Mouse (Mus musculus) neural tube, embryonic 12.5 days (tissue): ENCODE results near the gene Dync1li1. TPM values are rescaled to one million over a fixed set of nuclear protein-coding genes. Genes with fewer than 3 reads are reported as not detected.
A peak's percentile ranks its signal among the peaks of the same experiment; 100 is the strongest.
"Not testable (repeated sequence)": the region's sequence is repeated elsewhere in the genome, so short reads cannot be mapped to it uniquely, and the experiment has no call there.

Experiments used
- ATAC-seq: fragments of 200-750 bp; cut with Nextera tagmentation; 2 replicates; pipeline ENCODE4 v1.8.0; 2017; ENCODE audit warnings: low read depth, mild to moderate bottlenecking, moderate TSS enrichment, moderate library complexity; ENCODE audit not compliant: low FRiP score
- H3K27ac ChIP-seq: fragments of 300-500 bp; sonication (generic); 2 replicates; pipeline ENCODE4 v1.5.1; 2016
- H3K27me3 ChIP-seq: fragments of 300-500 bp; sonication (generic); replicated peaks from 2 replicates; pipeline ENCODE4 v1.6.1; 2016; ENCODE audit warnings: mild to moderate bottlenecking
- H3K36me3 ChIP-seq: fragments of 300-500 bp; sonication (generic); 2 replicates; pipeline ENCODE4 v1.6.1; 2016; ENCODE audit warnings: mild to moderate bottlenecking
- H3K4me1 ChIP-seq: fragments of 300-500 bp; sonication (generic); 2 replicates; pipeline ENCODE4 v1.6.1; 2016
- H3K4me2 ChIP-seq: fragments of 300-500 bp; sonication (generic); replicated peaks from 2 replicates; pipeline ENCODE4 v1.6.1; 2016; ENCODE audit warnings: mild to moderate bottlenecking
- H3K4me3 ChIP-seq: fragments of 300-500 bp; sonication (generic); 2 replicates; pipeline ENCODE4 v1.5.1; 2016
- H3K9ac ChIP-seq: fragments of 300-500 bp; sonication (generic); 2 replicates; pipeline ENCODE4 v1.6.1; 2016; ENCODE audit warnings: mild to moderate bottlenecking
- H3K9me3 ChIP-seq: fragments of 300-500 bp; sonication (generic); 2 replicates; pipeline ENCODE4 v1.6.1; 2016; ENCODE audit warnings: mild to moderate bottlenecking
- WGBS: fragments of 180-500 bp; shearing (Covaris S2); methylation state at CpG from one replicate; pipeline ENCODE4 v1.1.7; 2016; 5-methylcytosine and 5-hydroxymethylcytosine counted together
- polyA plus RNA-seq: library from polyadenylated mRNA; unstranded; fragments of >200 nt; fragmentation: Nextera tagmentation; extraction: Ambion mirVana; gene quantifications from 2 replicates; pipeline ENCODE4 v1.2.1, GENCODE M21; 2016

The Dync1li1 gene
- polyA plus RNA-seq, 1 experiment from 2014 or later, result 147 TPM

- Histone ChIP-seq H3K4me1 (no peaks in the 10 kb centered on the region), H3K36me3 (no peaks in the 10 kb centered on the region), H3K27me3 (no peaks in the 10 kb centered on the region), H3K4me2 (no peak overlapping the region), H3K27ac (no peak overlapping the region), H3K9me3 (no peaks in the 10 kb centered on the region), H3K4me3 (no peak overlapping the region), H3K9ac (no peak overlapping the region)
- ATAC-seq, result no peak
- 85% methylated on average over 4 of the region's 4 CpGs for WGBS
These were observed 6.4 kb upstream of the Dync1li1 start for GRCm38 (mm10) chr9:114682193-114682592.

GRCm38 (mm10) chr9:114686245-114686644 is 2.3 kb upstream of the Dync1li1 start:
- 91% methylated on average over 7 of the region's 7 CpGs for WGBS
- H3K4me2 ChIP-seq, result no peak overlapping the region
- no peak overlapping the region for H3K9ac ChIP-seq
- peaks cover 22% of the 10 kb centered on the region for H3K4me1 ChIP-seq
- no peaks in the 10 kb centered on the region for H3K27me3 ChIP-seq
- no peak overlapping the region for H3K27ac ChIP-seq
- H3K4me3 ChIP-seq, result no peak overlapping the region
- H3K36me3 ChIP-seq, result no peaks in the 10 kb centered on the region
- no peaks in the 10 kb centered on the region for H3K9me3 ChIP-seq
- no peak for ATAC-seq

- 80% methylated on average over 13 of the region's 13 CpGs for WGBS
- no peaks in the 10 kb centered on the region for H3K9me3 ChIP-seq
- ATAC-seq, result no peak
- H3K27ac ChIP-seq, result no peak overlapping the region
- peak overlapping the region; percentile 68 for H3K4me3 ChIP-seq
- peaks cover 25% of the 10 kb centered on the region for H3K4me1 ChIP-seq
- no peaks in the 10 kb centered on the region for H3K27me3 ChIP-seq
- peaks cover 6% of the 10 kb centered on the region for H3K36me3 ChIP-seq
- peak overlapping the region; percentile 87 for H3K9ac ChIP-seq
- H3K4me2 ChIP-seq, result peak overlapping the region; percentile 76
These were observed 951 bp upstream of the Dync1li1 start for GRCm38 (mm10) chr9:114687639-114688038.

GRCm38 (mm10) chr9:114688953-114689407 is 390 bp downstream of the Dync1li1 start:
- Histone ChIP-seq H3K27ac (peak overlapping the region; percentile 79), H3K4me3 (peak overlapping the region; percentile 68), H3K9ac (peak overlapping the region; percentile 87), H3K4me1 (peaks cover 25% of the 10 kb centered on the region), H3K4me2 (peak overlapping the region; percentile 76), H3K9me3 (no peaks in the 10 kb centered on the region), H3K36me3 (peaks cover 18% of the 10 kb centered on the region), H3K27me3 (no peaks in the 10 kb centered on the region)
- ATAC-seq, result peak; percentile 81
- WGBS, result under 1% methylated on average over 50 of the region's 50 CpGs

GRCm38 (mm10) chr9:114690119-114690601 is 1.6 kb downstream of the Dync1li1 start:
- peak overlapping the region; percentile 87 for H3K9ac ChIP-seq
- ATAC-seq, result no peak
- H3K4me3 ChIP-seq, result peak overlapping the region; percentile 68
- H3K4me2 ChIP-seq, result peak overlapping the region; percentile 76
- H3K27ac ChIP-seq, result no peak overlapping the region
- no peaks in the 10 kb centered on the region for H3K9me3 ChIP-seq
- H3K4me1 ChIP-seq, result peaks cover 25% of the 10 kb centered on the region
- 6% methylated on average over 10 of the region's 10 CpGs for WGBS
- H3K27me3 ChIP-seq, result no peaks in the 10 kb centered on the region
- peaks cover 28% of the 10 kb centered on the region for H3K36me3 ChIP-seq

- H3K36me3 ChIP-seq, result peaks cover 30% of the 10 kb centered on the region
- H3K9ac ChIP-seq, result no peak overlapping the region
- ATAC-seq, result no peak
- no peak overlapping the region for H3K27ac ChIP-seq
- H3K9me3 ChIP-seq, result no peaks in the 10 kb centered on the region
- H3K27me3 ChIP-seq, result no peaks in the 10 kb centered on the region
- H3K4me3 ChIP-seq, result no peak overlapping the region
- peaks cover 25% of the 10 kb centered on the region for H3K4me1 ChIP-seq
- H3K4me2 ChIP-seq, result peak overlapping the region; percentile 76; the same call in 1 of the 2 replicates
These were observed 2.5 kb downstream of the Dync1li1 start for GRCm38 (mm10) chr9:114691112-114691511.

GRCm38 (mm10) chr9:114695662-114696061 is 7.1 kb downstream of the Dync1li1 start:
- 96% methylated on average over 8 of the region's 8 CpGs for WGBS
- H3K27ac ChIP-seq, H3K4me3 ChIP-seq, ATAC-seq, H3K4me2 ChIP-seq, H3K9me3 ChIP-seq, H3K4me1 ChIP-seq, H3K9ac ChIP-seq, H3K27me3 ChIP-seq: not testable (repeated sequence)
- peaks cover 41% of the 10 kb centered on the region for H3K36me3 ChIP-seq

- no peaks in the 10 kb centered on the region for H3K27me3 ChIP-seq
- H3K9ac ChIP-seq, result no peak overlapping the region
- no peaks in the 10 kb centered on the region for H3K4me1 ChIP-seq
- no peak for ATAC-seq
- H3K4me3 ChIP-seq, result no peak overlapping the region
- H3K4me2 ChIP-seq, result no peak overlapping the region
- 95% methylated on average over 4 of the region's 4 CpGs for WGBS
- H3K9me3 ChIP-seq, result no peaks in the 10 kb centered on the region
- no peak overlapping the region for H3K27ac ChIP-seq
- peaks cover 44% of the 10 kb centered on the region for H3K36me3 ChIP-seq
These were observed 8.5 kb downstream of the Dync1li1 start for GRCm38 (mm10) chr9:114697072-114697471.

GRCm38 (mm10) chr9:114697926-114698325 is 9.3 kb downstream of the Dync1li1 start:
- Histone ChIP-seq H3K27me3 (no peaks in the 10 kb centered on the region), H3K27ac (no peak overlapping the region), H3K4me3 (no peak overlapping the region), H3K9me3 (no peaks in the 10 kb centered on the region), H3K36me3 (peaks cover 35% of the 10 kb centered on the region), H3K4me1 (no peaks in the 10 kb centered on the region), H3K9ac (no peak overlapping the region), H3K4me2 (no peak overlapping the region)
- ATAC-seq, result no peak
- WGBS, result 92% methylated on average over 5 of the region's 5 CpGs

- Histone ChIP-seq H3K27me3 (no peaks in the 10 kb centered on the region), H3K4me1 (no peaks in the 10 kb centered on the region), H3K9me3 (no peaks in the 10 kb centered on the region), H3K9ac (no peak overlapping the region), H3K4me3 (no peak overlapping the region), H3K36me3 (peaks cover 23% of the 10 kb centered on the region), H3K4me2 (no peak overlapping the region), H3K27ac (no peak overlapping the region)
- ATAC-seq, result no peak
- 67% methylated on average over 6 of the region's 6 CpGs for WGBS
These were observed 10.7 kb downstream of the Dync1li1 start for GRCm38 (mm10) chr9:114699262-114699661.

GRCm38 (mm10) chr9:114699882-114700665 is 11.5 kb downstream of the Dync1li1 start:
- Histone ChIP-seq H3K4me3 (no peak overlapping the region), H3K27ac (no peak overlapping the region), H3K27me3 (no peaks in the 10 kb centered on the region), H3K4me1 (no peaks in the 10 kb centered on the region), H3K9me3 (no peaks in the 10 kb centered on the region), H3K4me2 (no peak overlapping the region), H3K36me3 (peaks cover 20% of the 10 kb centered on the region), H3K9ac (no peak overlapping the region)
- 93% methylated on average over 16 of the region's 16 CpGs for WGBS
- no peak for ATAC-seq

- no peak for ATAC-seq
- no peak overlapping the region for H3K27ac ChIP-seq
- H3K9ac ChIP-seq, result no peak overlapping the region
- H3K27me3 ChIP-seq, result no peaks in the 10 kb centered on the region
- H3K4me2 ChIP-seq, result no peak overlapping the region
- 90% methylated on average over 2 of the region's 2 CpGs for WGBS
- H3K4me3 ChIP-seq, result no peak overlapping the region
- H3K36me3 ChIP-seq, result peaks cover 27% of the 10 kb centered on the region
- no peaks in the 10 kb centered on the region for H3K4me1 ChIP-seq
- no peaks in the 10 kb centered on the region for H3K9me3 ChIP-seq
These were observed 12.4 kb downstream of the Dync1li1 start for GRCm38 (mm10) chr9:114701031-114701430.

GRCm38 (mm10) chr9:114701921-114702320 is 13.3 kb downstream of the Dync1li1 start:
- Histone ChIP-seq H3K9ac (no peak overlapping the region), H3K4me3 (no peak overlapping the region), H3K27me3 (no peaks in the 10 kb centered on the region), H3K27ac (no peak overlapping the region), H3K36me3 (peaks cover 34% of the 10 kb centered on the region), H3K9me3 (no peaks in the 10 kb centered on the region), H3K4me1 (no peaks in the 10 kb centered on the region), H3K4me2 (no peak overlapping the region)
- WGBS, result 97% methylated on average over 4 of the region's 4 CpGs
- no peak for ATAC-seq
